Mouse (Mus musculus): Measurements from ENCODE around the gene Mycl.

DNA sequence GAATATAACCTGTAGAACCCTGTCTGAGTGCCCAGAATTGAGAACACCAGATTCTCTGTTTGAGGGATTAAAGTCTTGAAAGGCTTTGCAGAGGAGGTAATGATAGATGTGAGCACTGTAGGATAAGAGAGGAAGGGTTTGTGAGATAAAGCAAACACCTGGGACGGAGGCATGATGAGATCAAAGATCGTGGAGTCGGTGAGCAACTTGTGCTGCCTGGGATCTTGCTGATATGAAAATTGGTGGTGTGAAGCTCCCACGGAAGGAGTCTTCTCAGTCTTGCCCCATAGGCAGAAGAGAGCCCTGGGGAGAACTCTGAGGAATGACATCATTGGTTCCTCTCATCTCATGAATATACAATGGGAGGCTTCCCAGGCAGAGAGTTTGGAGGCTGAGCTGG is 27.3 kb upstream of the Mycl start:
- TF ChIP-seq EP300 (IDR thresholded peaks at IDR 0.05; ENCODE audit: low read depth) = no peak
- no peak for TF ChIP-seq CTCF (IDR thresholded peaks at IDR 0.05; ENCODE audit: low read depth)

Measured in liver, embryonic 14.5 days (tissue).